Mouse (Mus musculus) heart, postnatal 0 days (tissue): Measurements from ENCODE around the gene Pde11a.
A peak's percentile ranks its signal among the peaks of the same experiment; 100 is the strongest.

Source experiments
- CTCF ChIP-seq: IDR thresholded peaks from 2 replicates; pipeline ENCODE4 v1.5.1; 2016; ENCODE audit warnings: antibody characterized with exemption, control low read depth, low read depth
- EP300 ChIP-seq: IDR thresholded peaks from 2 replicates; pipeline ENCODE4 v1.6.1; 2016; ENCODE audit warnings: antibody characterized with exemption, low read depth

DNA sequence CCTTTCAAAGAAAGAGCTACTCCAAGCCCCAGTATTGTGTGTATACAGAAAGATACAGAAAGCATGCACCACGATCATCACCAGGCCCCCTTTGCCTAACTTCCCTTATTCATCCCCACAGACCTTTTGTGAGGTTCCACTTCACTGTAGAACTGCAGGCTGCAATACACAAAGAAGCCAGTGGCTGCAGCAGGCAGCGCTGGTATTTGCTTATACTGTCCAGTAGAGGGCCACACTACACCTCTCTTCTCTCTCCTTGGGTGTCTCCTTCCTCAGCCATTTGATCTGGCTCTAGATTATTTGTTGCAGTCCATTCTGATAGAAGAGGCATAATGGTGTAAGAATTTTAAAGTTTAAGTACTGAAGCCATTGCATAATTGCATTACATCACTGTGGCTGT lies 353.4 kb downstream of the Pde11a start:
- TF ChIP-seq EP300 (no peak), CTCF (peak; percentile 95)
